Mouse (Mus musculus): ENCODE measurements around the gene Tmem259. TPM values are rescaled to one million over a fixed set of nuclear protein-coding genes. Genes with fewer than 3 reads are reported as not detected.
A peak's percentile ranks its signal among the peaks of the same experiment; 100 is the strongest.

Gene Tmem259
- polyA plus RNA-seq, 1 experiment: 131 TPM

DNA sequence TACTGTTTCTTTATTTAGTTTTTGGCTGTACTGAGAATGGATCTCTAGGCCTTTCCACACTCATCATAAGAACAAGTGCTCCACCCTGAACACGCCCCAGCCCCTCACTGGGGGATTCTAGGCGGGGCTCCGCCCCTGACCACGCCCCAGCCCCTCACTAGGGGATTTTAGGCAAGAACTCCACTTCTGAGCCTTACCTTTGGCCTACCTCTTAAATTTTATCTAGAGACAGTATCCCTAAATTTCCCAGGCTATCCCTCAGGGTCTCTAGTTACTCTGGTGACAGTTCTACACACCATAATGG, 40.9 kb upstream of the Tmem259 start:
- Histone ChIP-seq H3K27ac (ENCODE audit: control insufficient read depth, insufficient read depth, low read depth, low read length, poor library complexity) (peak overlapping the region; percentile 73; the same call in 1 of the 2 replicates), H3K4me1 (ENCODE audit: control insufficient read depth, insufficient read depth, low read length) (peaks cover 7% of the 10 kb centered on the region), H3K4me3 (replicated peaks; ENCODE audit: control insufficient read depth, low read depth, low read length) (no peak overlapping the region)
- TF ChIP-seq POLR2A (IDR thresholded peaks at IDR 0.05; ENCODE audit: borderline replicate concordance, control insufficient read depth, low read depth, low read length) (no peak), CTCF (IDR thresholded peaks at IDR 0.05; ENCODE audit: control insufficient read depth, insufficient read depth, low read length) (no peak)
- WGBS: 65% methylated on average over 4 of the region's 4 CpGs

DNA sequence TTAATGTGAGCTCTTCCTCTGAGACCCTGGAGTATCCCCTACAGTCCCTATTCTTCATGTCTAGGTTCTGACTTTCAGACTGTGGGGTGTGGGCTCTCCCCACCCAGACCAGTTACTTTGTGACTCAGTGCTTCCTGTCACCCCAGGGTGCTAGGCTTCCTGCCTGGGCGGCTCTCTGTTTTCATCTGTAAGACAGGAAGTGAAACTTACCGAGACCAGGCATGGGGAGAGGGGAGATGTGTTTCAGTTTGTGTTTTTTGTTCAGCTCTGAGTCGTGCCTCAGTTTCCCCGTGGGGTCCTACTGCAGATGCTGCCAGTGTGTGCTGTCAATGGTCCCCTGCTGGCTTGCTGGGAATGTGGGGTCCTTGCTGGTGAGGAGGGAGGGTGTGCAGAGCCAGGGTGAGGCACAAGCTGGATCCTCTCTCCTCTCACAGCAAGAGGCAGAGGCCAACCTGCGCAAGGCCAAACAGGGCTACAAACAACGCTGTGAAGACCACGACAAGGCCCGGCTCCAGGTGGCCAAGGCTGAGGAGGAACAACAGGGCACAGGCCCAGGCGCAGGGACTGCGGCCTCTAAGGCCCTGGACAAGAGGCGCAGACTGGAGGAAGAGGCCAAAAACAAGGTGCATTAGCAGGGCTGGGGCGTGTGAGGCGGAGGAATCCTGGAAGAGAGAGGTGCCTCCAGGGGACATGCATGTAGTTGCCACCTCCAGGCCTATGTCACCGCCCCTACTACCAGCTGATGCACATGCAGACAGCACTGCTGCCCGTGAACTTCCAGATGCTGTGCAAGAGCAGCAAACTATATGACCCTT, 40.3 kb upstream of the Tmem259 start:
- WGBS: 61% methylated on average over 15 of the region's 15 CpGs
- Histone ChIP-seq H3K27ac (ENCODE audit: control insufficient read depth, insufficient read depth, low read depth, low read length, poor library complexity) (peak overlapping the region; percentile 73), H3K4me3 (replicated peaks; ENCODE audit: control insufficient read depth, low read depth, low read length) (peak overlapping the region; percentile 28), H3K4me1 (ENCODE audit: control insufficient read depth, insufficient read depth, low read length) (peaks cover 7% of the 10 kb centered on the region)
- TF ChIP-seq CTCF (IDR thresholded peaks at IDR 0.05; ENCODE audit: control insufficient read depth, insufficient read depth, low read length) (no peak), POLR2A (IDR thresholded peaks at IDR 0.05; ENCODE audit: borderline replicate concordance, control insufficient read depth, low read depth, low read length) (no peak)

GRCm38 (mm10) chr10:80023758-80024157, 39.6 kb upstream of the Tmem259 start:
- Histone ChIP-seq H3K4me1 (ENCODE audit: control insufficient read depth, insufficient read depth, low read length) (peaks cover 7% of the 10 kb centered on the region), H3K27ac (ENCODE audit: control insufficient read depth, insufficient read depth, low read depth, low read length, poor library complexity) (peak overlapping the region; percentile 72), H3K4me3 (replicated peaks; ENCODE audit: control insufficient read depth, low read depth, low read length) (no peak overlapping the region)
- no peak for TF ChIP-seq POLR2A (IDR thresholded peaks at IDR 0.05; ENCODE audit: borderline replicate concordance, control insufficient read depth, low read depth, low read length)
- TF ChIP-seq CTCF (IDR thresholded peaks at IDR 0.05; ENCODE audit: control insufficient read depth, insufficient read depth, low read length): no peak
- 50% methylated on average over 5 of the region's 5 CpGs for WGBS

- 78% methylated on average over 8 of the region's 8 CpGs for WGBS
- Histone ChIP-seq H3K4me3 (replicated peaks; ENCODE audit: control insufficient read depth, low read depth, low read length) (no peak overlapping the region), H3K27ac (ENCODE audit: control insufficient read depth, insufficient read depth, low read depth, low read length, poor library complexity) (no peak overlapping the region), H3K4me1 (ENCODE audit: control insufficient read depth, insufficient read depth, low read length) (peaks cover 9% of the 10 kb centered on the region)
- TF ChIP-seq POLR2A (IDR thresholded peaks at IDR 0.05; ENCODE audit: borderline replicate concordance, control insufficient read depth, low read depth, low read length): no peak
- no peak for TF ChIP-seq CTCF (IDR thresholded peaks at IDR 0.05; ENCODE audit: control insufficient read depth, insufficient read depth, low read length)
Measured at GRCm38 (mm10) chr10:80022806-80023205, 38.7 kb upstream of the Tmem259 start.

GRCm38 (mm10) chr10:80022164-80022563, 38.0 kb upstream of the Tmem259 start:
- 17% methylated on average over 12 of the region's 12 CpGs for WGBS

GRCm38 (mm10) chr10:80021320-80021641, 37.2 kb upstream of the Tmem259 start:
- no peak overlapping the region for H3K4me3 ChIP-seq (replicated peaks; ENCODE audit: control insufficient read depth, low read depth, low read length)
- H3K27ac ChIP-seq (ENCODE audit: control insufficient read depth, insufficient read depth, low read depth, low read length, poor library complexity): no peak overlapping the region
- no peak for TF ChIP-seq POLR2A (IDR thresholded peaks at IDR 0.05; ENCODE audit: borderline replicate concordance, control insufficient read depth, low read depth, low read length)
- no peak for TF ChIP-seq CTCF (IDR thresholded peaks at IDR 0.05; ENCODE audit: control insufficient read depth, insufficient read depth, low read length)
- peaks cover 10% of the 10 kb centered on the region for H3K4me1 ChIP-seq (ENCODE audit: control insufficient read depth, insufficient read depth, low read length)
- 76% methylated on average over 13 of the region's 13 CpGs for WGBS

More at GRCm38 (mm10) chr10:80022164-80022563, 38.0 kb upstream of the Tmem259 start:
- Histone ChIP-seq H3K4me1 (ENCODE audit: control insufficient read depth, insufficient read depth, low read length) (peaks cover 9% of the 10 kb centered on the region), H3K4me3 (replicated peaks; ENCODE audit: control insufficient read depth, low read depth, low read length) (no peak overlapping the region), H3K27ac (ENCODE audit: control insufficient read depth, insufficient read depth, low read depth, low read length, poor library complexity) (peak overlapping the region; percentile 28)
- no peak for TF ChIP-seq POLR2A (IDR thresholded peaks at IDR 0.05; ENCODE audit: borderline replicate concordance, control insufficient read depth, low read depth, low read length)
- no peak for TF ChIP-seq CTCF (IDR thresholded peaks at IDR 0.05; ENCODE audit: control insufficient read depth, insufficient read depth, low read length)

DNA sequence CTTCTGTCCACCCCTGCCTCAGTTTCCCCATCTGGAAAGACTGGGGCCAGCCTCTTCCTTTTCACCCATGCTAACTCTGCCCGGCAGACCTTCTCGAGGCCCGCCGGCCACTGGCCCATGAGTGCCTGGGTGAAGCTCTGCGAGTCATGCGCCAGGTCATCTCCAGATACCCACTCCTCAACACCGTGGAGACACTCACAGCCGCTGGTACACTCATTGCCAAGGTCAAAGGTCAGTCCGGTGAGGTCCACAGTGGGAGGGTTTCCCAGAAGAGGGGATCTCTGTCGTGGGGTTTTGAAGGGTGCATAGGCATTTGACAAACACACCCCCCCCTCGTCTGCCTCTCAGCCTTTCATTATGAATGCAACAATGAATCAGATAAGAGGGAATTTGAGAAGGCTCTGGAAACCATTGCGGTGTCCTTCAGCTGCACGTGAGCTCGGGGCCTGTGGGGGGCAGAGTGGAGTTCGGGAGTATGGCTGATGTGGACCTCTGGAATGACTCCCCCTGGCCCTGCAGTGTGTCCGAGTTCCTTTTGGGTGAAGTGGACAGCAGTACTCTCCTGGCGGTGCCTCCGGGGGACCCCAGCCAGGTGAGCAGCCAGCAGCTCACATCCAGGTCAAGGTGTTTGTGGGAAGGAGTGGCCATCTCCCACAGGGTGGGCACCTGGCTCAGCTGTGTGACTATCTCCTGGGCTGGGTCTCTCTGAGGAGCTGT, 36.6 kb upstream of the Tmem259 start:
- no peak overlapping the region for H3K27ac ChIP-seq (ENCODE audit: control insufficient read depth, insufficient read depth, low read depth, low read length, poor library complexity)
- no peak for TF ChIP-seq CTCF (IDR thresholded peaks at IDR 0.05; ENCODE audit: control insufficient read depth, insufficient read depth, low read length)
- peak; percentile 26; the same call in 1 of the 2 replicates for TF ChIP-seq POLR2A (IDR thresholded peaks at IDR 0.05; ENCODE audit: borderline replicate concordance, control insufficient read depth, low read depth, low read length)
- no peak overlapping the region for H3K4me3 ChIP-seq (replicated peaks; ENCODE audit: control insufficient read depth, low read depth, low read length)
- peaks cover 11% of the 10 kb centered on the region for H3K4me1 ChIP-seq (ENCODE audit: control insufficient read depth, insufficient read depth, low read length)
- WGBS: 82% methylated on average over 18 of the region's 18 CpGs

DNA sequence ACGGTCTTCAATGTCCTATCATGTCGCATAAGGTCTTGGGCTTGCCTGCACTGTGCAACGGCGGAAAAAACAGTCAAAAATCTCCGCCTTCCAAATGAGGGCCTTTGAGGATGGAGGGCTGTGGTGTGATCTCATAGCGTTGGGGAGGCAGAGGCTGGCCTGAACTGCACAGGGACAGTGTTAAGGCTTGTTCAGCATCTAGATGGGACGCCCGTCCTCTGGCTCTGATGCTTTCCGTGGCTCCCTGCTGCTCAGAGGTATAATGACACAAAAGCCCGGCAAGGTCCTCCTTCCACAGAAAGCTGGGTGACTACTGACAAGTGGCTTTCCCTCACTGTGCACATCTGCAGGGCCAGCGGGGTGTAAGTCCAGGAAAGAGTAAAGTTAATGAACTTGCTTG, 36.1 kb upstream of the Tmem259 start:
- Histone ChIP-seq H3K27ac (ENCODE audit: control insufficient read depth, insufficient read depth, low read depth, low read length, poor library complexity) (no peak overlapping the region), H3K4me3 (replicated peaks; ENCODE audit: control insufficient read depth, low read depth, low read length) (no peak overlapping the region), H3K4me1 (ENCODE audit: control insufficient read depth, insufficient read depth, low read length) (peaks cover 11% of the 10 kb centered on the region)
- no peak for TF ChIP-seq POLR2A (IDR thresholded peaks at IDR 0.05; ENCODE audit: borderline replicate concordance, control insufficient read depth, low read depth, low read length)
- no peak for TF ChIP-seq CTCF (IDR thresholded peaks at IDR 0.05; ENCODE audit: control insufficient read depth, insufficient read depth, low read length)
- WGBS: 82% methylated on average over 11 of the region's 11 CpGs
